Mouse (Mus musculus) midbrain, embryonic 14.5 days (tissue): ENCODE measurements around the gene Sat2. TPM values are rescaled to one million over a fixed set of nuclear protein-coding genes. Genes with fewer than 3 reads are reported as not detected.

Experiments used
- ATAC-seq: fragments of 200-750 bp; cut with Nextera tagmentation; 2 replicates; pipeline ENCODE4 v1.8.0; 2017; ENCODE audit warnings: moderate number of reproducible peaks, moderate library complexity; ENCODE audit not compliant: low FRiP score, low TSS enrichment
- DNase-seq: peaks from one replicate; pipeline ENCODE4 v3.0.0-alpha.2; 2015
- H3K27ac ChIP-seq: fragments of 300-500 bp; sonication (generic); replicated peaks from 2 replicates; pipeline ENCODE4 v1.5.1; 2014; ENCODE audit warnings: mild to moderate bottlenecking, low read depth, low read length, moderate library complexity
- H3K27me3 ChIP-seq: fragments of 300-500 bp; sonication (generic); 2 replicates; pipeline ENCODE4 v1.6.1; 2014; ENCODE audit warnings: low read length, control low read depth, mixed read lengths; ENCODE audit not compliant: control insufficient read depth, insufficient read depth
- H3K36me3 ChIP-seq: fragments of 300-500 bp; sonication (generic); 2 replicates; pipeline ENCODE4 v1.6.1; 2014; ENCODE audit warnings: low read length, control low read depth; ENCODE audit not compliant: control insufficient read depth, insufficient read depth
- H3K4me1 ChIP-seq: fragments of 300-500 bp; sonication (generic); 2 replicates; pipeline ENCODE4 v1.6.1; 2014; ENCODE audit warnings: mild to moderate bottlenecking, antibody characterized with exemption, low read length, control low read depth; ENCODE audit not compliant: control insufficient read depth, insufficient read depth
- H3K4me2 ChIP-seq: fragments of 300-500 bp; sonication (generic); 2 replicates; pipeline ENCODE4 v1.6.1; 2014; ENCODE audit warnings: mild to moderate bottlenecking, low read length, moderate library complexity
- H3K4me3 ChIP-seq: fragments of 300-500 bp; sonication (generic); replicated peaks from 2 replicates; pipeline ENCODE4 v1.5.1; 2014; ENCODE audit warnings: low read depth, low read length
- H3K9ac ChIP-seq: fragments of 300-500 bp; sonication (generic); replicated peaks from 2 replicates; pipeline ENCODE4 v1.6.1; 2014; ENCODE audit warnings: mild to moderate bottlenecking, low read length, moderate library complexity
- H3K9me3 ChIP-seq: fragments of 300-500 bp; sonication (generic); 2 replicates; pipeline ENCODE4 v1.6.1; 2016; ENCODE audit warnings: low read length, control low read depth, mixed read lengths; ENCODE audit not compliant: control insufficient read depth
- WGBS: fragments of 180-500 bp; shearing (Covaris S2); extraction: QIAGEN DNeasy Blood & Tissue Kit; methylation state at CpG from one replicate; pipeline ENCODE4 v1.1.7; 2014; 5-methylcytosine and 5-hydroxymethylcytosine counted together
- polyA plus RNA-seq: library from polyadenylated mRNA; unstranded; fragments of >200 nt; fragmentation: Nextera tagmentation; extraction: Ambion mirVana; gene quantifications from 2 replicates; pipeline ENCODE4 v1.2.1, GENCODE M21; 2014

Sat2 gene
- polyA plus RNA-seq, 1 experiment from 2014 or later: 21.6 TPM

DNA sequence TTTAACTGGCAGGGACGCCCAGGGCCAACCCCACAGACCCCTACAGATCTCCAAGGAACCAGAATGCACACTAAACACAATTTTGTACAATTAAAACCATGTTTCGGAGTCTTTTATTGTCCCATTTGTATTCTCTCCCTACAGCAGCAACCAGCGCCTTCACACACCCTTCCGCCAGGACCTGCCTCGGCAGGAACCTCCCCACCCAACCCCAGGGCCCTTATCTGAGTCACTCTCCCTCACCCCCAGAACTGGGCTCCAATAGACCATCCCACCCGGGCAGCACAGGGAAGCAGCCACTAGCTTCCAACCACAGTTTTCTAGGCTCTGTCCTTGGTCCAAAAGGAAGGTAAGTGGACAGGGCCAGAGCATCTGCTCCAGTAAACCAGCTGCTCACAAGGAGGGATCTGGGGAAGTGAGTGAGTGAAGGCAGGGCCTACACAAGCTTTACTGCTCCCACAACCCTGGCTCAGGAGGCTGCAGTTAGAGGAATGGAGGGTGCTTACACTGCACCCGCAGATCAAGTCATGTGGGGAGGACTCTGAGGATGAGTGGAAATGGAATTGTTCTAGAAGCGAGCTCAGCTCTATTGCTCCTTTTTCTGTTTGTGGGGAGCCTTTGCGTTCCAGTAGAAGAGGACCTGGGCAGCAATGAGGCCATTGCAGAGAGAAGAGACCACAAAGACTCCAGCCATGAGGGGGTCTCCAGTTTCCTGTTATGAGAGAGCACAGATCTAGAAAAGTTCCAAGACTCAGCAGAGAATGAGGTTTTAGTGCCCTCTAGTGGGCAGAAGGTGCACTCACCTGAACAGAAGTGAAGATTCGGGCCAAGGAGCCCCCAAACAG, 35.0 kb downstream of the Sat2 start:
- Histone ChIP-seq H3K27me3 (no peaks in the 10 kb centered on the region), H3K4me1 (peaks cover 7% of the 10 kb centered on the region; the same call in 1 of the 2 replicates), H3K9ac (no peak overlapping the region), H3K4me3 (no peak overlapping the region), H3K36me3 (peaks cover 59% of the 10 kb centered on the region), H3K9me3 (no peaks in the 10 kb centered on the region), H3K27ac (no peak overlapping the region), H3K4me2 (no peak overlapping the region)
- DNase-seq (peak; percentile 88), ATAC-seq (no peak)
- 83% methylated on average over 10 of the region's 10 CpGs for WGBS

DNA sequence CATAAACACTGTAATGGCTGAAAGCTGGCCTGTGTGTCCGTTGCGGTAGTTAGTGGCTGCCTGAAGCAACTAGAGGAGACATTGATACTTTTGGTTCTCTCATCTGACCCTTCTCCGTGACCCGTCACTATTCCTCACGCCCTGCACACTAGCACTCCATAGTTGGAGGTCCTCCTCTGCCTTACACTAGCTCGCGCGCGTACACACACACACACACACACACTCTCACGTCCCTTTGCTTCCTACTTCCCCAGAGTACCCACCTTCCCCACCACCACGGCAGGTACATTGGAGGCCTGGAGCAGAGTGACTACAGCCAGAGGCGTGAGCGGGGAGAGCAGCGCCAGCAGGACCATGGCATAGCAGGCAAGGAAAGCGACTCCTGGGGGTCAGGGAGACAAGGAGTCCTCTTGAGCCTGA, 35.6 kb downstream of the Sat2 start:
- ATAC-seq (no peak), DNase-seq (no peak)
- Histone ChIP-seq H3K4me1 (peaks cover 7% of the 10 kb centered on the region; the same call in 1 of the 2 replicates), H3K9ac (no peak overlapping the region), H3K27me3 (no peaks in the 10 kb centered on the region), H3K4me2 (no peak overlapping the region), H3K36me3 (peaks cover 53% of the 10 kb centered on the region), H3K27ac (no peak overlapping the region), H3K9me3 (no peaks in the 10 kb centered on the region), H3K4me3 (no peak overlapping the region)
- WGBS: 86% methylated on average over 15 of the region's 15 CpGs

DNA sequence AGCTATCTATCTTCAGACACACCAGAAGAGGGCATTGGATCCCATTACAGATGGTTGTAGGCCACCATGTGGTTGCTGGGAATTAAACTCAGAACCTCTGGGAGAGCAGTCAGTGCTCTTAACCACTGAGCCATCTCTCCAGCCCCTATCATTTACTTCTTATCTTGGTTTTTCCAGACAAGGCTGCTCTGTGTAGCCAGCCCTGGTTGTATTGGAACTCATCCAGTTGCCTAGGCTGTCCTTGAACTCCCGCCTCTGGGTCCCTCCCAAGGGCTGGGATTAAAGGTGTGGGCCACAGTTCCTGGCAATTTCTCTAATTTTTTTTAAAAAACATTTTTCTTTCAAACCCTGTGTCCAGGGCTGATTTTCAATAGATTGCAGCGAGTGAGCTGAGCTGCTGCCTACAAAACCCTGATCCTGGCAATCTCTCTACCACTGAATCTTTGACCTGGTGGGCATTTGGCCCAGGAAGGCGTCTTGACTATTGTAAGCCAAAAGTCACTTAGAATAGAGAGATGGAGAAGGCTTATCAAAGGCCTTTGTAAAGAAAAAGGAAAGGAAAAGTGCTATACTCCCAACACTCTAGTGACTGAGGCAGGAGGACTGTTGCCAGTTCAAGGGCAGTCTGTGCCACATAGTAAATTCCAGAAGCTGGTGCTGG, 39.5 kb downstream of the Sat2 start:
- peaks cover 56% of the 10 kb centered on the region for H3K36me3 ChIP-seq
- no peak overlapping the region for H3K27ac ChIP-seq
- H3K27me3 ChIP-seq: no peaks in the 10 kb centered on the region
- H3K4me1 ChIP-seq: peaks cover 13% of the 10 kb centered on the region
- ATAC-seq (no peak), DNase-seq (no peak)
- H3K4me2 ChIP-seq: peak overlapping the region; percentile 63
- H3K9ac ChIP-seq: no peak overlapping the region; the same call in 1 of the 2 replicates
- no peaks in the 10 kb centered on the region for H3K9me3 ChIP-seq
- H3K4me3 ChIP-seq: peak overlapping the region; percentile 52
- WGBS: 75% methylated on average over 3 of the region's 3 CpGs

DNA sequence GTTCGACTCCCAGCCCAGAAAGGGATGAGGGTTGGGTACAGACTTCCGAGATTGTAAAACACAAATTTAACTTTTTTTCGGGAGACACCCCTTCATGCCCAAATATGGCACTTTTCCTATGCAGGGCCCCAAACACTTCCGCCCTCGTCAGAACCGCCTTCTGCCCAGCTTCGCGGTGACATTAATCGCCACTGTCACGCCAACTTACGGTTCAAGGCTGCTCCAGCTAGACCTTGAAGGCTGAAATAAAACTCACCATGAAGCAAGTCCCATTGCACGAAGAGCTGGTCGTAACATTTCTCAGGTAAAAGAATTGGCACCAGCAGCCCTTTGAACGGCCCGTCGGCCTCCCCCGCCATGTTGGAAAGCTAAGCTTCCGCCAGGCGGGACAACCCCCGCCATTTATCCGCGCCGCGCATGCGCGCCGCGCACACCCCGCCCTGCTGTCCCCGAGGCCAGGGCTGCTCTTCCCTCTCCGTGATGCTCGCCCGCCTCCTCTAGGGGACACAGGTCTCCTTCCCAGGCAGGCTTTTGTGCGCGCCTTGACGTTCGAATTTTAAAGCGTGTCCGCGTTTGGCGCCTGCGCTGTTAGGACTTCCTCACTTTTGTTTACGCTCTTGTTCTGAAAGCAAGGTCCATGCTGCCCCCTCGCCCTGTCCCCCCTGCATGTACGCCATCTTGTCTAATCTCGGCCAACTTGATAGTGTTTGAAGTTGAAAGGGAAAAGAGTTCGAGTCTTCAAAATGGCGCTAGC, 40.6 kb downstream of the Sat2 start, which contains the start of gene Mpdu1:
TSS of gene Mpdu1 (minus strand) at position 430 of the 754 bp plus-strand sequence.
- WGBS: under 1% methylated on average over 48 of the region's 48 CpGs
- ATAC-seq (peak; percentile 95), DNase-seq (peak; percentile 98)
- Histone ChIP-seq H3K4me3 (peak within 1 kb of the TSS; percentile 52), H3K9ac (peak within 1 kb of the TSS; percentile 63), H3K9me3 (no peaks in the 10 kb centered on the region), H3K27me3 (no peaks in the 10 kb centered on the region), H3K36me3 (peaks cover 59% of the 10 kb centered on the region), H3K27ac (peak within 1 kb of the TSS; percentile 93), H3K4me2 (peak within 1 kb of the TSS; percentile 63), H3K4me1 (peaks cover 13% of the 10 kb centered on the region)

DNA sequence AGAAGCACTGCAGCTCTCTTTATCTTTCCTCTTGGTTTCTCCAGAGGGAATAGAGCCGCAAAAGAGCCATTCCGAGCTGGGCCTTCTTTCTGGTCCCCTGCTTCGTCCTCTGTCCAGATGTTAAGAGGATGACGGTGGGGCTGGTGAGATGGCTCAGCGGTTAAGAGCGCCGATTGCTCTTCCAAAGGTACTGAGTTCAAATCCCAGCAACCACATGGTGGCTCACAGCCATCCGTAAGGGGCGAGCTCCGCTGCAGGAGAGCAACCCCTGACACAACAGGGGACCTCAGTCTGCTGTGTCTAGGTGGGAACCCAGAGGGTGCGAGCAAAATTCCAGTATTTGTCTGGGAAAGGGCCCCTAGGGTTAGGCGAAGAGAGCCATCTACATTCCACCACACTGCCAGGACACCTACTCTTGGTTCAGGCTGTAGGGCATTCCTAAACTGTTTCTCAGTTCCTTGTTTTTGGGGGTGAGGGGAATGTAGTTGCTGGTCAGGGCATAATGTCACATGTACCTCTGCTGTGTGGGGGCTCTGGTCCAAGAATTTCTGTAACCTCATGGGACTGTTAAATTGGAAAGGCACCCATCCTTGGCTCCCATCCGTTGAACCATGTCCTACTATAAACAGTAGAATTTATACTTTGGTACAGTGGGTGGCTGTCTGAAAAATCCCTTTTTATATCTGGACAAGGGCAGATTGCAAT, 41.3 kb downstream of the Sat2 start:
- H3K36me3 ChIP-seq: peaks cover 59% of the 10 kb centered on the region
- ATAC-seq: peak; percentile 13; the same call in 1 of the 2 replicates

DNA sequence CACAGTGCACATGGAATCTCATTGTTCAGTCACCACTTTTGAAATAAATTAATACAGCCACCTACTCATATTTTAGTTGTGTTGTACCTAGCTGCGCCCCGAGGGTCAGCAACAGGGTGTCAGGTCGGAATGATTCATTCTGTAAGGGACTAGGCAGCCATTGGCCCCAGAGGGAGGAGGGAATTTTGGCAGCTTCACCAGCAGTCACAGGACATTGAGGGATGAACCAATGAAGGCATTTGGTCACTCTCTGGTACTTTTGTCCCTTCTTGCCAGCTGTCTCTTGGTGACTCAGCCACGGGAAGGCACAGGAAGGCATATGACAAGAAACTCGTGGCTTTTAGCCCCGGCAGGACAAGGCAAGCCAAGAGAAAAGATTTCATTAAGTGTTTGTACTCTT, 42.0 kb downstream of the Sat2 start:
- H3K9me3 ChIP-seq: no peaks in the 10 kb centered on the region
- no peaks in the 10 kb centered on the region for H3K27me3 ChIP-seq
- peaks cover 59% of the 10 kb centered on the region for H3K36me3 ChIP-seq
- no peak overlapping the region for H3K9ac ChIP-seq
- no peak overlapping the region for H3K4me3 ChIP-seq
- H3K27ac ChIP-seq: peak overlapping the region; percentile 93
- 85% methylated on average over 6 of the region's 6 CpGs for WGBS
- no peak overlapping the region for H3K4me2 ChIP-seq
- DNase-seq (no peak), ATAC-seq (no peak)
- H3K4me1 ChIP-seq: peaks cover 13% of the 10 kb centered on the region

More for the DNA sequence above, 41.3 kb downstream of the Sat2 start:
- H3K4me2 ChIP-seq: peak overlapping the region; percentile 63
- H3K27ac ChIP-seq: peak overlapping the region; percentile 93
- WGBS: 68% methylated on average over 13 of the region's 13 CpGs
- peaks cover 13% of the 10 kb centered on the region for H3K4me1 ChIP-seq
- H3K4me3 ChIP-seq: peak overlapping the region; percentile 52
- H3K9me3 ChIP-seq: no peaks in the 10 kb centered on the region
- H3K27me3 ChIP-seq: no peaks in the 10 kb centered on the region
- H3K9ac ChIP-seq: peak overlapping the region; percentile 46; the same call in 1 of the 2 replicates
- DNase-seq: no peak

DNA sequence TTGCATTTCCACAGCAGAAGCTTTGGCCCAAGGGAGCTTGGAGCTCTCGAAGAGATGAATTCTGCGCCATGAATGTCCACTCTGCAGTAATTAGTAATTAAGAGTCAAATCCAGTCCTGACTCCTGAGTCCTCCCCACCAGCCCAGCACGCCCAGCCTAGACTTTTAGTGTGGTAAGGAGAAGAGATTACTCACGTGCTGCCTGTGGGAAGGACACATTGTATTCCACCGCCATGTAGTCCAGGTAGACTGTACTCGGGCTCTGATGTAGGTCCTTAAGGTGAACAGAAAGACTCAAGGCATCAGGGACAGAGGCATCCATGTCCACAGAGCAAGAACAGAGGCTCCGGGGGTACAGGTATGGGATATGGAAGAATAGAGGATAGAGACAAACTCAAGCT, 43.0 kb downstream of the Sat2 start:
- H3K9me3 ChIP-seq: no peaks in the 10 kb centered on the region
- ATAC-seq: no peak

DNA sequence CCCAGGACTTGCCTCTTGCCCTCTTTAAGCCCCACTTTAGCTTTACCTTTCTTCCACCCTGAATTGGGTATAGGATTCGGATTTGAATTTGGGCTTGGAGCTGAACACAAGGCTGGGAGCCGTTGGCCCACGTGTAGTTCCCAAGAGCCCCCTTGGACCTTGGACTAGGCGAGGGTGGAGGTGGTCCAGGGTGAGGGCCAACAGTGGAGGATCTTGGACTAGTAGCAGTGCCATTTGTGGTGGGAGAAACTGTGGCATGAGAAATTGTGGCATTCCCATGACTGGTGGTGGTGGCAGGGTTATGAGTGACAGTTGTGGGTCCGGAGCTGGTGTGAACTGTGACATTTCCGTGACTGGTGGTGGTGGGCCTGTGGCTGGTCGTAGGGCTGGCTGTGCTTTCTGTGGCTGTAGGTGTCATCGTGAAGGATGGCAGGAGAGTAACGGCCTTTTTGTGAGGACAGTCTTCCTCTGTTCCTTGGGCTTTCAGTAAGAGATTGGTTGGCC, 43.7 kb downstream of the Sat2 start:
- Histone ChIP-seq H3K4me3 (no peak overlapping the region), H3K27ac (0 out of 2 replicates have a peak overlapping the region, but pooled peaks have one; percentile 20), H3K4me1 (peaks cover 22% of the 10 kb centered on the region), H3K9ac (no peak overlapping the region), H3K4me2 (no peak overlapping the region), H3K27me3 (no peaks in the 10 kb centered on the region), H3K36me3 (peaks cover 71% of the 10 kb centered on the region), H3K9me3 (no peaks in the 10 kb centered on the region)
- no peak for DNase-seq
- ATAC-seq: no peak
- WGBS: 80% methylated on average over 9 of the region's 9 CpGs

More for the DNA sequence above, 43.0 kb downstream of the Sat2 start:
- H3K4me2 ChIP-seq: no peak overlapping the region
- H3K36me3 ChIP-seq: peaks cover 64% of the 10 kb centered on the region
- H3K27me3 ChIP-seq: no peaks in the 10 kb centered on the region
- H3K4me3 ChIP-seq: no peak overlapping the region
- WGBS: 94% methylated on average over 7 of the region's 7 CpGs
- no peak overlapping the region for H3K27ac ChIP-seq
- peaks cover 15% of the 10 kb centered on the region for H3K4me1 ChIP-seq
- DNase-seq: no peak
- H3K9ac ChIP-seq: no peak overlapping the region
